26 mouse cellular contexts compared by ENCODE assay signal in genomic region chr5:142604379-142604778, GRCm38 (mm10). TPM values are rescaled to one million over a fixed set of nuclear protein-coding genes. Genes with fewer than 3 reads are reported as not detected.
A peak's percentile ranks its signal among the peaks of the same experiment; 100 is the strongest.
DNase-seq lines count a peak whose midpoint lies in the region; ATAC-seq and TF ChIP-seq lines count a peak whose summit lies in the region.
"Had no signal": no experiment of that assay in that cellular context is flagged by ENCODE, and none has a peak within 500 bp of the region (broad histone marks: within the 10 kb centered on the region; RNA-seq: fewer than 3 reads in every experiment).

No protein-coding gene starts in this region.

- H3K27me3 ChIP-seq in hindbrain, postnatal 0 days (ENCODE audit: insufficient read depth, low read length), result no peaks in the 10 kb centered on the region
- peaks cover 10% of the 10 kb centered on the region; the same call in 1 of the 2 replicates for H3K27me3 ChIP-seq in hindbrain, embryonic 14.5 days (ENCODE audit: control insufficient read depth, insufficient read depth, low read length)
- H3K27me3 ChIP-seq in liver, embryonic 16.5 days (ENCODE audit: control insufficient read depth, insufficient read depth, low read depth, low read length), result peaks cover 22% of the 10 kb centered on the region
- H3K27me3 ChIP-seq in liver, embryonic 11.5 days (replicated peaks; ENCODE audit: control insufficient read depth, insufficient read depth, low read length), result peaks cover 24% of the 10 kb centered on the region

- no peak overlapping the region for H3K4me3 ChIP-seq in hindbrain, postnatal 0 days (ENCODE audit: low read length)
- no peak overlapping the region for H3K4me3 ChIP-seq in hindbrain, embryonic 14.5 days (replicated peaks; ENCODE audit: low read length)
- H3K4me3 ChIP-seq in liver, embryonic 16.5 days (ENCODE audit: low read depth, low read length), result no peak overlapping the region
- no peak overlapping the region for H3K4me3 ChIP-seq in liver, embryonic 11.5 days (ENCODE audit: low read depth, low read length)
- H3K4me3 ChIP-seq: embryonic facial prominence, embryonic 15.5 days; erythroblast, embryonic 14.5 days; forebrain, embryonic 10.5 days; gastrocnemius, adult 2 months; heart, embryonic 13.5 days had no signal

- ATAC-seq in hindbrain, postnatal 0 days, result no peak
- no peak for ATAC-seq in hindbrain, embryonic 14.5 days (ENCODE audit: low FRiP score)
- ATAC-seq in liver, embryonic 16.5 days (ENCODE audit: low read depth), result peak; percentile 59; the same call in 1 of the 2 replicates
- no peak for ATAC-seq in liver, embryonic 11.5 days (replicated peaks; ENCODE audit: low FRiP score)
- ATAC-seq: CD4-positive, CD25-positive, alpha-beta regulatory T cell, adult 4 months; forebrain, embryonic 14.5 days; hindbrain, embryonic 16.5 days had no signal

- no peak for TF ChIP-seq CTCF in hindbrain, postnatal 0 days (IDR thresholded peaks at IDR 0.05; ENCODE audit: low read depth)

- H3K27ac ChIP-seq in hindbrain, postnatal 0 days, result no peak overlapping the region
- no peak overlapping the region for H3K27ac ChIP-seq in hindbrain, embryonic 14.5 days
- no peak overlapping the region for H3K27ac ChIP-seq in liver, embryonic 16.5 days (ENCODE audit: low read length)
- no peak overlapping the region for H3K27ac ChIP-seq in liver, embryonic 11.5 days (ENCODE audit: low read depth, low read length)
- H3K27ac ChIP-seq: embryonic facial prominence, embryonic 15.5 days; forebrain, embryonic 10.5 days; gastrocnemius, adult 2 months; heart, embryonic 13.5 days had no signal

- no peaks in the 10 kb centered on the region for H3K36me3 ChIP-seq in hindbrain, postnatal 0 days (ENCODE audit: insufficient read depth, low read length)
- H3K36me3 ChIP-seq in hindbrain, embryonic 14.5 days (replicated peaks; ENCODE audit: control insufficient read depth, insufficient read depth), result no peaks in the 10 kb centered on the region
- no peaks in the 10 kb centered on the region for H3K36me3 ChIP-seq in liver, embryonic 16.5 days (ENCODE audit: control insufficient read depth, insufficient read depth)
- no peaks in the 10 kb centered on the region for H3K36me3 ChIP-seq in liver, embryonic 11.5 days (ENCODE audit: control insufficient read depth, insufficient read depth, low read length)
- H3K36me3 ChIP-seq: embryonic facial prominence, embryonic 15.5 days; forebrain, embryonic 10.5 days; G1E; heart, embryonic 13.5 days had no signal

- H3K9ac ChIP-seq in hindbrain, postnatal 0 days (replicated peaks; ENCODE audit: low read length), result no peak overlapping the region
- H3K9ac ChIP-seq in hindbrain, embryonic 14.5 days, result no peak overlapping the region
- H3K9ac ChIP-seq in liver, embryonic 16.5 days (ENCODE audit: low read depth, low read length), result no peak overlapping the region
- no peak overlapping the region for H3K9ac ChIP-seq in liver, embryonic 11.5 days (ENCODE audit: low read depth, low read length)
- H3K9ac ChIP-seq: embryonic facial prominence, embryonic 15.5 days; heart, embryonic 13.5 days had no signal

- H3K9me3 ChIP-seq in hindbrain, postnatal 0 days (ENCODE audit: low read length), result no peaks in the 10 kb centered on the region
- H3K9me3 ChIP-seq in hindbrain, embryonic 14.5 days (ENCODE audit: control insufficient read depth, low read length), result no peaks in the 10 kb centered on the region
- no peaks in the 10 kb centered on the region for H3K9me3 ChIP-seq in liver, embryonic 16.5 days (replicated peaks; ENCODE audit: control insufficient read depth, low read length)
- H3K9me3 ChIP-seq in liver, embryonic 11.5 days (ENCODE audit: control insufficient read depth, low read length), result no peaks in the 10 kb centered on the region
- H3K9me3 ChIP-seq: embryonic facial prominence, embryonic 15.5 days; forebrain, embryonic 10.5 days; G1E; heart, embryonic 13.5 days had no signal

- DNase-seq in adrenal gland, adult 2 months, result peak; percentile 35
- DNase-seq in adrenal gland, postnatal 4 days (ENCODE audit: low spot score in 2 of 2), result no peak
- no peak for DNase-seq in hindbrain, postnatal 0 days (ENCODE audit: low spot score)
- DNase-seq in hindbrain, embryonic 14.5 days (ENCODE audit: low spot score), result no peak
- DNase-seq in liver, embryonic 11.5 days (ENCODE audit: low spot score), result no peak
- no peak for DNase-seq in kidney, postnatal 36 days
- DNase-seq: B cell, adult 2 months; cerebellum, adult 11 months; cerebellum, adult 8-10 months; cerebellum, postnatal 14 days; embryo, embryonic 11 days; gastrocnemius, adult 2 months; gastrocnemius, postnatal 25 days; heart, postnatal 36 days had no signal

- peak overlapping the region; percentile 79; the same call in 1 of the 2 replicates for H3K4me2 ChIP-seq in hindbrain, postnatal 0 days (ENCODE audit: low read depth, low read length)
- no peak overlapping the region for H3K4me2 ChIP-seq in hindbrain, embryonic 14.5 days (replicated peaks)
- H3K4me2 ChIP-seq in liver, embryonic 16.5 days (ENCODE audit: low read depth, low read length), result no peak overlapping the region
- no peak overlapping the region for H3K4me2 ChIP-seq in liver, embryonic 11.5 days
- H3K4me2 ChIP-seq: embryonic facial prominence, embryonic 15.5 days; heart, embryonic 13.5 days had no signal

- WGBS in hindbrain, postnatal 0 days, result 76% methylated on average over 7 of the region's 7 CpGs
- WGBS in hindbrain, embryonic 14.5 days, result 76% methylated on average over 7 of the region's 7 CpGs
- WGBS in liver, embryonic 16.5 days (ENCODE audit: insufficient replicate concordance), result 62% methylated on average over 7 of the region's 7 CpGs
- WGBS in liver, embryonic 11.5 days, result 74% methylated on average over 7 of the region's 7 CpGs

- no peaks in the 10 kb centered on the region for H3K4me1 ChIP-seq in hindbrain, postnatal 0 days (ENCODE audit: insufficient read depth, low read length)
- peaks cover 8% of the 10 kb centered on the region; the same call in 1 of the 2 replicates for H3K4me1 ChIP-seq in hindbrain, embryonic 14.5 days (replicated peaks; ENCODE audit: control insufficient read depth, insufficient read depth, low read length)
- no peaks in the 10 kb centered on the region; the same call in 1 of the 2 replicates for H3K4me1 ChIP-seq in liver, embryonic 16.5 days (ENCODE audit: control insufficient read depth, low read depth, low read length)
- H3K4me1 ChIP-seq in liver, embryonic 11.5 days (replicated peaks; ENCODE audit: control insufficient read depth, insufficient read depth, low read length), result no peaks in the 10 kb centered on the region

RNA-seq across cellular contexts. Expression of gene Mmd2, which starts 4.2 kb away (rescaled TPM):
- 10 to 100 TPM; 35.9 to 53.9 TPM for total RNA-seq in adrenal gland, adult 2 months (2021)
- polyA plus RNA-seq in adrenal gland, adult 2 months (2012; rRNA removed), result 32.0 and 51.8 TPM in 2 replicates
- total RNA-seq in adrenal gland, postnatal 4 days (2021), result 10 to 100 TPM; 23.9 to 26.4 TPM
- total RNA-seq in hindbrain, postnatal 0 days (2014; rRNA removed), result 171 and 182 TPM in 2 replicates
- 151 and 167 TPM in 2 replicates for polyA plus RNA-seq in hindbrain, postnatal 0 days (2015; fragmentation: Nextera tagmentation; extraction: Ambion mirVana)
- polyA plus RNA-seq in hindbrain, embryonic 14.5 days (2014; fragmentation: Nextera tagmentation; extraction: Ambion mirVana), result 51.7 and 64.2 TPM in 2 replicates
- polyA plus RNA-seq in liver, embryonic 16.5 days (2015; fragmentation: Nextera tagmentation; extraction: Ambion mirVana), result 19.3 and 20.6 TPM in 2 replicates
- polyA plus RNA-seq in liver, embryonic 11.5 days (2014; fragmentation: Nextera tagmentation; extraction: Ambion mirVana), result 20.2 and 23.0 TPM in 2 replicates
- total RNA-seq: common myeloid progenitor, adult 5-6 weeks; gastrocnemius, adult 2 months; gastrocnemius, postnatal 25 days; granulocyte monocyte progenitor cell, adult 5-6 weeks had no signal
- polyA plus RNA-seq: CD4-positive, CD25-positive, alpha-beta regulatory T cell, adult 4 months; erythroblast, embryonic 14.5 days; G1E; heart, postnatal 0 days had no signal

RNA-seq across cellular contexts. Expression of gene Wipi2, which starts 23.1 kb away (rescaled TPM):
- 100 to 1,000 TPM in 1 of 2 experiments, 10 to 100 TPM in 1; 90.9 to 108 TPM for total RNA-seq in adrenal gland, adult 2 months (2021)
- polyA plus RNA-seq in adrenal gland, adult 2 months (2012; rRNA removed), result 58.0 and 63.5 TPM in 2 replicates
- 10 to 100 TPM; 88.7 to 93.0 TPM for total RNA-seq in adrenal gland, postnatal 4 days (2021)
- 57.3 and 76.5 TPM in 2 replicates for total RNA-seq in hindbrain, postnatal 0 days (2014; rRNA removed)
- 40.0 and 43.3 TPM in 2 replicates for polyA plus RNA-seq in hindbrain, postnatal 0 days (2015; fragmentation: Nextera tagmentation; extraction: Ambion mirVana)
- polyA plus RNA-seq in hindbrain, embryonic 14.5 days (2014; fragmentation: Nextera tagmentation; extraction: Ambion mirVana), result 46.0 TPM in 2 replicates
- 29.3 and 32.2 TPM in 2 replicates for polyA plus RNA-seq in liver, embryonic 16.5 days (2015; fragmentation: Nextera tagmentation; extraction: Ambion mirVana)
- 52.7 and 56.3 TPM in 2 replicates for polyA plus RNA-seq in liver, embryonic 11.5 days (2014; fragmentation: Nextera tagmentation; extraction: Ambion mirVana)

RNA-seq across cellular contexts. Expression of gene Radil, which starts 53.5 kb away (rescaled TPM):
- 1 to 10 TPM; 3.5 to 9.3 TPM for total RNA-seq in adrenal gland, adult 2 months (2021)
- polyA plus RNA-seq in adrenal gland, adult 2 months (2012; rRNA removed), result 4.9 and 8.3 TPM in 2 replicates
- total RNA-seq in adrenal gland, postnatal 4 days (2021), result 1 to 10 TPM; 2.6 to 4.4 TPM
- 17.7 and 20.0 TPM in 2 replicates for total RNA-seq in hindbrain, postnatal 0 days (2014; rRNA removed)
- 11.9 and 12.4 TPM in 2 replicates for polyA plus RNA-seq in hindbrain, postnatal 0 days (2015; fragmentation: Nextera tagmentation; extraction: Ambion mirVana)
- polyA plus RNA-seq in hindbrain, embryonic 14.5 days (2014; fragmentation: Nextera tagmentation; extraction: Ambion mirVana), result 17.4 and 17.8 TPM in 2 replicates
- 0.08 and 0.09 TPM in 2 replicates for polyA plus RNA-seq in liver, embryonic 16.5 days (2015; fragmentation: Nextera tagmentation; extraction: Ambion mirVana)
- 1.1 and 1.2 TPM in 2 replicates for polyA plus RNA-seq in liver, embryonic 11.5 days (2014; fragmentation: Nextera tagmentation; extraction: Ambion mirVana)
- total RNA-seq: common myeloid progenitor, adult 5-6 weeks; granulocyte monocyte progenitor cell, adult 5-6 weeks had no signal
- polyA plus RNA-seq: CD4-positive, CD25-positive, alpha-beta regulatory T cell, adult 4 months; G1E had no signal
